Mouse (Mus musculus): ENCODE measurements around the gene Mapk8ip3.

DNA sequence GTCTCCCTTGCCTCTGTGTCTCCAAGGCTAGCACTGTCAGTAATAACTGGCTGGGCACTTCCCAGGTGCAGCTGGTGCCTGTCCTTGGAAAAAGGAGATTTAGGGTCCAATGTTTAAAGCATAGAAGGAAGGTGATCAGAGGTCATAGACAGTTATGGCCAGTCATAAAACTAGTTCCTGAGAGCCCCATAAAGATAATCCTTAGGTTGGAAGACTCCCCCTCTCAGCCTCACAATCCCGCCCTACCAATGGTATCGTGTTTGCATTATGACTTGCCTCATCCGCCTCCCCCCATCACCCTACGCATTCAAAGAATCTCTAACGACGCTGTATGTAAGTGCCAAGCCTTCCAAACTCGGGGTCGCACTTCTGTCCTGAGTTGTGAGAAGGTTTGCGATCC lies 92.3 kb downstream of the Mapk8ip3 start:
- TF ChIP-seq CTCF (IDR thresholded peaks at IDR 0.05; ENCODE audit: low read depth, low read length) (no peak), POLR2A (IDR thresholded peaks at IDR 0.05; ENCODE audit: insufficient read depth, low read length) (no peak)
